Mouse (Mus musculus) activated CD4-positive, CD25-positive, alpha-beta regulatory T cell, adult 4 months (primary cell): ENCODE measurements around the gene Ilk. TPM values are rescaled to one million over a fixed set of nuclear protein-coding genes. Genes with fewer than 3 reads are reported as not detected.

Experiments used
- ATAC-seq: one replicate; pipeline ENCODE4 v1.8.0; 2017
- polyA plus RNA-seq, 2 experiments: library from polyadenylated mRNA; unstranded; fragments of 100-300 nt; shearing (Covaris generic); gene quantifications; one replicate each; pipeline ENCODE4 v1.2.1; 2017

Gene Ilk
- polyA plus RNA-seq, 2 experiments from 2014 or later: 131 to 173 TPM

GRCm38 (mm10) chr7:105786506-105787284, 50.3 kb downstream of the Ilk start:
- no peak for ATAC-seq

- ATAC-seq: no peak
Observed at GRCm38 (mm10) chr7:105787285-105788140, 51.1 kb downstream of the Ilk start, which contains the start of gene Dchs1. Dchs1 (minus strand) TSS chr7:105787654.

GRCm38 (mm10) chr7:105791147-105791546, 54.8 kb downstream of the Ilk start:
- no peak for ATAC-seq

Other genes with a start within 250 kb of the Ilk start
- gene Smpd1, start 182.2 kb upstream of the Ilk start, polyA plus RNA-seq: 10 to 100 TPM; 20.4 to 25.0 TPM
- 1 to 10 TPM; 3.5 to 4.2 TPM for gene Apbb1, start 154.9 kb upstream of the Ilk start, polyA plus RNA-seq
- gene Hpx, start 136.5 kb upstream of the Ilk start, polyA plus RNA-seq: not detected
- gene Trim3, start 103.0 kb upstream of the Ilk start, polyA plus RNA-seq: 1 to 10 TPM; 1.9 to 2.5 TPM
- gene Timm10b, start 96.5 kb upstream of the Ilk start, polyA plus RNA-seq: 100 to 1,000 TPM; 214 to 228 TPM
- 10 to 100 TPM; 12.4 to 13.6 TPM for gene Arfip2, start 96.2 kb upstream of the Ilk start, polyA plus RNA-seq
- gene Gm45799, start 96.0 kb upstream of the Ilk start, polyA plus RNA-seq: 1 to 10 TPM; 3.1 to 5.4 TPM
- 1 to 10 TPM in 1 of 2 experiments, under 1 TPM in 1; 0.98 to 1.1 TPM for gene Dnhd1, start 85.8 kb upstream of the Ilk start, polyA plus RNA-seq
- gene Rrp8, start 793 bp downstream of the Ilk start, polyA plus RNA-seq: 10 to 100 TPM; 15.3 to 15.8 TPM
- gene Taf10, start 7.8 kb downstream of the Ilk start, polyA plus RNA-seq: 10 to 100 TPM; 11.5 to 16.1 TPM
- gene Tpp1, start 15.6 kb downstream of the Ilk start, polyA plus RNA-seq: 100 to 1,000 TPM in 1 of 2 experiments, 10 to 100 TPM in 1; 86.2 to 106 TPM
- gene Dchs1, start 51.1 kb downstream of the Ilk start, polyA plus RNA-seq: not detected
- 100 to 1,000 TPM; 175 to 216 TPM for gene Mrpl17, start 74.5 kb downstream of the Ilk start, polyA plus RNA-seq
- gene Gm4070, start 217.4 kb downstream of the Ilk start, polyA plus RNA-seq: 100 to 1,000 TPM; 192 to 225 TPM